Mouse (Mus musculus) neural tube, embryonic 12.5 days (tissue): ENCODE data around the gene Abcb6. TPM values are rescaled to one million over a fixed set of nuclear protein-coding genes. Genes with fewer than 3 reads are reported as not detected.

Experiments
- ATAC-seq: fragments of 200-750 bp; cut with Nextera tagmentation; 2 replicates; pipeline ENCODE4 v1.8.0; 2017; ENCODE audit warnings: low read depth, mild to moderate bottlenecking, moderate TSS enrichment, moderate library complexity; ENCODE audit not compliant: low FRiP score
- H3K27ac ChIP-seq: fragments of 300-500 bp; sonication (generic); 2 replicates; pipeline ENCODE4 v1.5.1; 2016
- H3K27me3 ChIP-seq: fragments of 300-500 bp; sonication (generic); replicated peaks from 2 replicates; pipeline ENCODE4 v1.6.1; 2016; ENCODE audit warnings: mild to moderate bottlenecking
- H3K36me3 ChIP-seq: fragments of 300-500 bp; sonication (generic); 2 replicates; pipeline ENCODE4 v1.6.1; 2016; ENCODE audit warnings: mild to moderate bottlenecking
- H3K4me1 ChIP-seq: fragments of 300-500 bp; sonication (generic); 2 replicates; pipeline ENCODE4 v1.6.1; 2016
- H3K4me2 ChIP-seq: fragments of 300-500 bp; sonication (generic); replicated peaks from 2 replicates; pipeline ENCODE4 v1.6.1; 2016; ENCODE audit warnings: mild to moderate bottlenecking
- H3K4me3 ChIP-seq: fragments of 300-500 bp; sonication (generic); 2 replicates; pipeline ENCODE4 v1.5.1; 2016
- H3K9ac ChIP-seq: fragments of 300-500 bp; sonication (generic); 2 replicates; pipeline ENCODE4 v1.6.1; 2016; ENCODE audit warnings: mild to moderate bottlenecking
- H3K9me3 ChIP-seq: fragments of 300-500 bp; sonication (generic); 2 replicates; pipeline ENCODE4 v1.6.1; 2016; ENCODE audit warnings: mild to moderate bottlenecking
- WGBS: fragments of 180-500 bp; shearing (Covaris S2); methylation state at CpG from one replicate; pipeline ENCODE4 v1.1.7; 2016; 5-methylcytosine and 5-hydroxymethylcytosine counted together
- microRNA-seq: library from miRNA; unstranded; fragments of <30 nt; microRNA quantifications from one replicate; pipeline ENCODE4, GENCODE M21; 2017
- polyA plus RNA-seq: library from polyadenylated mRNA; unstranded; fragments of >200 nt; fragmentation: Nextera tagmentation; extraction: Ambion mirVana; gene quantifications from 2 replicates; pipeline ENCODE4 v1.2.1, GENCODE M21; 2016

Gene Abcb6
- polyA plus RNA-seq, 1 experiment from 2014 or later, result 39.1 TPM

- Histone ChIP-seq H3K9me3 (no peaks in the 10 kb centered on the region), H3K36me3 (peaks cover 45% of the 10 kb centered on the region), H3K4me3 (no peak overlapping the region), H3K27ac (no peak overlapping the region), H3K4me2 (no peak overlapping the region), H3K9ac (no peak overlapping the region), H3K4me1 (peaks cover 17% of the 10 kb centered on the region), H3K27me3 (no peaks in the 10 kb centered on the region)
- 94% methylated on average over 2 of the region's 2 CpGs for WGBS
- ATAC-seq, result no peak
Measured at GRCm38 (mm10) chr1:75138448-75138847, 41.7 kb downstream of the Abcb6 start.

GRCm38 (mm10) chr1:75136730-75137129, 43.5 kb downstream of the Abcb6 start:
- Histone ChIP-seq H3K36me3 (peaks cover 45% of the 10 kb centered on the region), H3K4me3 (no peak overlapping the region), H3K4me1 (peaks cover 17% of the 10 kb centered on the region), H3K9me3 (no peaks in the 10 kb centered on the region), H3K27ac (no peak overlapping the region), H3K9ac (no peak overlapping the region), H3K4me2 (no peak overlapping the region), H3K27me3 (no peaks in the 10 kb centered on the region)
- no peak for ATAC-seq
- 71% methylated on average over 3 of the region's 3 CpGs for WGBS

GRCm38 (mm10) chr1:75136293-75136692, 43.9 kb downstream of the Abcb6 start:
- Histone ChIP-seq H3K9ac (no peak overlapping the region), H3K4me2 (no peak overlapping the region), H3K27me3 (no peaks in the 10 kb centered on the region), H3K9me3 (no peaks in the 10 kb centered on the region), H3K4me3 (no peak overlapping the region), H3K4me1 (peaks cover 13% of the 10 kb centered on the region), H3K27ac (no peak overlapping the region), H3K36me3 (peaks cover 45% of the 10 kb centered on the region)
- ATAC-seq, result no peak
- WGBS, result 81% methylated on average over 6 of the region's 6 CpGs

- no peaks in the 10 kb centered on the region for H3K27me3 ChIP-seq
- no peak within 1 kb of the TSS for H3K9ac ChIP-seq
- WGBS, result 65% methylated on average over 12 of the region's 12 CpGs
- no peak within 1 kb of the TSS for H3K4me2 ChIP-seq
- no peaks in the 10 kb centered on the region for H3K9me3 ChIP-seq
- H3K4me1 ChIP-seq, result no peaks in the 10 kb centered on the region
- ATAC-seq, result no peak
- peaks cover 34% of the 10 kb centered on the region for H3K36me3 ChIP-seq
- no peak within 1 kb of the TSS for H3K4me3 ChIP-seq
- H3K27ac ChIP-seq, result no peak within 1 kb of the TSS
Measured at GRCm38 (mm10) chr1:75133421-75134207, 46.6 kb downstream of the Abcb6 start, which contains the start of gene Slc23a3. Slc23a3 (minus strand) TSS chr1:75133890.

- peaks cover 12% of the 10 kb centered on the region; the same call in 1 of the 2 replicates for H3K4me1 ChIP-seq
- no peaks in the 10 kb centered on the region for H3K36me3 ChIP-seq
- no peak overlapping the region for H3K4me2 ChIP-seq
- no peaks in the 10 kb centered on the region for H3K9me3 ChIP-seq
- no peak for ATAC-seq
- H3K27ac ChIP-seq, result no peak overlapping the region
- WGBS, result 82% methylated on average over 3 of the region's 3 CpGs
- H3K27me3 ChIP-seq, result no peaks in the 10 kb centered on the region
- no peak overlapping the region for H3K9ac ChIP-seq
- no peak overlapping the region for H3K4me3 ChIP-seq
Measured at GRCm38 (mm10) chr1:75128641-75129040, 51.6 kb downstream of the Abcb6 start.

- Histone ChIP-seq H3K36me3 (no peaks in the 10 kb centered on the region), H3K27ac (no peak overlapping the region), H3K9me3 (no peaks in the 10 kb centered on the region), H3K4me2 (peak overlapping the region; percentile 63), H3K4me1 (peaks cover 12% of the 10 kb centered on the region; the same call in 1 of the 2 replicates), H3K4me3 (peak overlapping the region; percentile 55), H3K9ac (no peak overlapping the region), H3K27me3 (no peaks in the 10 kb centered on the region)
- ATAC-seq, result no peak; the same call in 1 of the 2 replicates
- WGBS, result 41% methylated on average over 5 of the region's 5 CpGs
Measured at GRCm38 (mm10) chr1:75125418-75125817, 54.8 kb downstream of the Abcb6 start.

- H3K4me2 ChIP-seq, result peak within 1 kb of the TSS; percentile 63
- H3K9ac ChIP-seq, result peak within 1 kb of the TSS; percentile 61
- H3K4me3 ChIP-seq, result peak within 1 kb of the TSS; percentile 55
- H3K27me3 ChIP-seq, result no peaks in the 10 kb centered on the region
- WGBS, result 1% methylated on average over 56 of the region's 56 CpGs
- peak; percentile 92 for ATAC-seq
- H3K27ac ChIP-seq, result peak within 1 kb of the TSS; percentile 86
- peaks cover 12% of the 10 kb centered on the region; the same call in 1 of the 2 replicates for H3K4me1 ChIP-seq
- no peaks in the 10 kb centered on the region for H3K36me3 ChIP-seq
- no peaks in the 10 kb centered on the region for H3K9me3 ChIP-seq
Measured at GRCm38 (mm10) chr1:75124346-75125321, 55.6 kb downstream of the Abcb6 start, which contains the start of gene Nhej1. Nhej1 (minus strand) TSS chr1:75125200.

- ATAC-seq, result no peak
- Histone ChIP-seq H3K4me3 (no peak overlapping the region), H3K27ac (no peak overlapping the region), H3K36me3 (no peaks in the 10 kb centered on the region), H3K27me3 (no peaks in the 10 kb centered on the region), H3K4me2 (no peak overlapping the region), H3K9me3 (no peaks in the 10 kb centered on the region), H3K4me1 (peaks cover 12% of the 10 kb centered on the region; the same call in 1 of the 2 replicates), H3K9ac (no peak overlapping the region)
- WGBS, result 91% methylated on average over 3 of the region's 3 CpGs
Measured at GRCm38 (mm10) chr1:75122211-75122610, 58.0 kb downstream of the Abcb6 start.

Small RNAs within 50 kb of the gene (microRNA-seq; reads per million reads assigned to microRNA genes)
- not detected for gene Gm27943

Other genes starting within 250 kb of the Abcb6 start
- 0.08 TPM in 1 of 2 replicates, not detected in the other for gene Cfap65, start 244.8 kb downstream of the Abcb6 start, polyA plus RNA-seq
- 0.24 and 0.28 TPM in 2 replicates for gene Ihh, start 228.7 kb downstream of the Abcb6 start, polyA plus RNA-seq
- gene Nhej1, start 55.2 kb downstream of the Abcb6 start, polyA plus RNA-seq, result 10.7 and 11.5 TPM in 2 replicates
- gene Slc23a3, start 46.5 kb downstream of the Abcb6 start, polyA plus RNA-seq, result not detected in 2 replicates
- gene Cnppd1, start 37.7 kb downstream of the Abcb6 start, polyA plus RNA-seq, result 70.0 and 72.3 TPM in 2 replicates
- gene Retreg2, start 37.6 kb downstream of the Abcb6 start, polyA plus RNA-seq, result 94.5 and 96.0 TPM in 2 replicates
- gene Zfand2b, start 11.7 kb downstream of the Abcb6 start, polyA plus RNA-seq, result 37.8 and 38.5 TPM in 2 replicates
- gene Ankzf1, start 11.8 kb upstream of the Abcb6 start, polyA plus RNA-seq, result 22.2 and 25.2 TPM in 2 replicates
- gene Atg9a, start 11.8 kb upstream of the Abcb6 start, polyA plus RNA-seq, result 41.0 and 41.5 TPM in 2 replicates
- gene Glb1l, start 30.4 kb upstream of the Abcb6 start, polyA plus RNA-seq, result 17.0 and 18.2 TPM in 2 replicates
- gene Stk16, start 30.4 kb upstream of the Abcb6 start, polyA plus RNA-seq, result 136 and 143 TPM in 2 replicates
- gene Tuba4a, start 39.5 kb upstream of the Abcb6 start, polyA plus RNA-seq, result 9.4 and 11.9 TPM in 2 replicates
- not detected in 2 replicates for gene A630095N17Rik, start 51.7 kb upstream of the Abcb6 start, polyA plus RNA-seq
- gene Dnajb2, start 56.0 kb upstream of the Abcb6 start, polyA plus RNA-seq, result 49.6 and 54.9 TPM in 2 replicates
- 13.8 and 15.0 TPM in 2 replicates for gene Ptprn, start 84.1 kb upstream of the Abcb6 start, polyA plus RNA-seq
- 61.9 and 69.5 TPM in 2 replicates for gene Resp18, start 98.0 kb upstream of the Abcb6 start, polyA plus RNA-seq
- gene Dnpep, start 137.6 kb upstream of the Abcb6 start, polyA plus RNA-seq, result 193 and 201 TPM in 2 replicates
- gene Des, start 179.9 kb upstream of the Abcb6 start, polyA plus RNA-seq, result 9.3 and 12.7 TPM in 2 replicates
- gene Speg, start 194.9 kb upstream of the Abcb6 start, polyA plus RNA-seq, result 15.8 and 17.1 TPM in 2 replicates